Mouse (Mus musculus) right cerebral cortex, postnatal 10 days (tissue): ENCODE results near the gene Syngap1.
"Not testable (repeated sequence)": the region's sequence is repeated elsewhere in the genome, so short reads cannot be mapped to it uniquely, and the experiment has no call there.

Source experiments
- DNase-seq, 2 experiments: peaks; one replicate each; pipeline ENCODE4 v3.0.0; 2021; ENCODE audit warnings: low spot score in 2 of 2

Gene Syngap1

GRCm38 (mm10) chr17:26953726-26954125 is 12.7 kb downstream of the Syngap1 start:
- peak in 1 of 2 experiments; percentile 49 for DNase-seq

DNA sequence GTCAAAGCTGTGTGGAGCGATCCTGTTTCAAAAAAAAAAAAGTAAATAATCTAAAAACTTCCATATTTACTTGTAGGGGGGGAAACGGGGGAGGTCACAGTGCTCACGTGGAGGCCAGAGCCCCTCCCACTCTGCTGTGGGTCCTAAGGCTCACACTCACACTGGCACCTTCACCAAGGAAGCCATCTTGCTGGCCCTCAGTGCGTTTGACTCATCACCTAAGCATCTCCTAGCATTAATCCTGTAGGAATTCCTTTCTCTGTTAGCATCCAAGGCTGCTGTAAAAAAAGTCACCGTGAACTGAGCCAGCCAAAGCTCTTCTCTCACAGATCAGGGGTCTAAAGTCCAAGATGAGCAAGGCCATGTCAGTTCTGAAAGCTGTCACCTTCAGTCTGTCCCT is 15.3 kb downstream of the Syngap1 start:
- no peak for DNase-seq

DNA sequence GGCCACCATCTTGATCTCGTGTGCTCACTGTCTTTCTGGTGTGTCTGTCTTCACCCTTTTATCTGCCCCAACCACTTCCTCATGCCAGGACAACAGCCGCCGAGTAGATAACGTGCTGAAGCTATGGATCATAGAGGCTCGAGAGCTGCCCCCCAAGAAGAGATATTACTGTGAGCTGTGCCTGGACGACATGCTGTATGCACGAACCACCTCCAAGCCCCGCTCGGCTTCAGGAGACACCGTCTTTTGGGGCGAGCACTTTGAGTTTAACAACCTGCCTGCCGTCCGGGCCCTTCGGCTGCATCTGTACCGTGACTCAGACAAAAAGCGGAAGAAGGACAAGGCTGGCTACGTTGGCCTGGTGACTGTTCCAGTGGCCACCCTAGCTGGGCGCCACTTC is 15.8 kb downstream of the Syngap1 start:
- peak in 1 of 2 experiments; percentile 36 for DNase-seq

DNA sequence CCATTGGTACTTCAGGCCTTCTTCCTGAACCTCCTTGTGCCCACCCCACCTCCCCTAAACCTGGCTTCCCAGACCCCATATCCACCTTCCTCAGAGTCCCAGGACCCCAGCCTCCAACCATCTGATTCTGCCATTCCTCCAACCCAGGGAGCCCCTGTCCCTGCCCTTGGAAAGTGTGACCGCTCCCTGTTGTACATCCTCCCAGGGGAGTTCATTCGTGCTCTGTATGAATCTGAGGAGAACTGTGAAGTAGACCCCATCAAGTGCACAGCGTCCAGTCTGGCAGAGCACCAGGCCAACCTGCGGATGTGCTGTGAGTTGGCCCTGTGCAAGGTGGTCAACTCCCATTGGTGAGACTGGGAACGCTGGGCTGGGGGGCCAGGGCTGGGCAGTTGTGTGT is 16.8 kb downstream of the Syngap1 start:
- no peak for DNase-seq

DNA sequence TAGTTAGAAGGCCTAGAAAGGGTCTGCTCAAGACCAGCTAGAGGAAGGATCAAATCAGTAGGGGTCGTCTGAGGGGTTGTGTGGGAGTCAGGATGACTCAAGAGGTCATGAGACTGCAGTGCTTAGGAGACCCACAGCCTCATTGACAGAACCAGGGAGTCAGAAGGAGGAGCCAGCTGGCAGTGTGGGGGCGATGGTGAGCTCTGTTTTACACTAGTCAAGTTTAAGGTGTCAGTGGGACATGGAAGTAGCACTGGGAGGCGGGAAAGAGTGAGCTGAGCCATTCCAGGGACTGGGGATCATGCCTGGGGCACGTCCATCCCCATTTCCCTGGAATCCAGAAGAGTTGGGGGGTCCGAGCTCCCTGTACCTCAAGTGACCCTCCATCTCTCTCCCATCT is 17.8 kb downstream of the Syngap1 start:
- DNase-seq, result peak; percentile 46 to 50

- no peak for DNase-seq
Measured at GRCm38 (mm10) chr17:26959815-26960214, 18.8 kb downstream of the Syngap1 start.

DNA sequence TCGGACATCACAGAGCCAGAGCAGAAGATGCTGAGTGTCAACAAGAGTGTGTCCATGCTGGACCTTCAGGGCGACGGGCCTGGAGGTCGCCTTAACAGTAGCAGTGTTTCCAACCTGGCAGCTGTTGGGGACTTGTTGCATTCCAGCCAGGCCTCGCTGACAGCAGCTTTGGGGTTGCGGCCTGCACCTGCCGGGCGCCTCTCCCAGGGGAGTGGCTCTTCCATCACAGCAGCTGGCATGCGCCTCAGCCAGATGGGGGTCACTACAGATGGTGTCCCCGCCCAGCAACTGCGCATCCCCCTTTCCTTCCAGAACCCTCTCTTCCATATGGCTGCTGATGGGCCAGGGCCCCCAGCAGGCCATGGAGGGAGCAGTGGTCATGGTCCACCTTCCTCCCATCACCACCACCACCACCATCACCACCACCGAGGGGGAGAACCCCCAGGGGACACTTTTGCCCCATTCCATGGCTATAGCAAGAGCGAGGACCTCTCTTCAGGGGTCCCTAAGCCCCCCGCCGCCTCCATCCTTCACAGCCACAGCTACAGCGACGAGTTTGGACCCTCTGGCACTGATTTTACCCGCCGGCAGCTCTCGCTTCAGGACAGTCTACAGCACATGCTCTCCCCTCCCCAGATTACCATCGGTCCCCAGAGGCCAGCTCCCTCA is 20.7 kb downstream of the Syngap1 start:
- DNase-seq, result no peak

GRCm38 (mm10) chr17:26966993-26967392 is 25.9 kb downstream of the Syngap1 start:
- DNase-seq, result peak in 1 of 2 experiments; percentile 26

GRCm38 (mm10) chr17:26967477-26967876 is 26.4 kb downstream of the Syngap1 start:
- peak in 1 of 2 experiments; percentile 35 for DNase-seq

DNA sequence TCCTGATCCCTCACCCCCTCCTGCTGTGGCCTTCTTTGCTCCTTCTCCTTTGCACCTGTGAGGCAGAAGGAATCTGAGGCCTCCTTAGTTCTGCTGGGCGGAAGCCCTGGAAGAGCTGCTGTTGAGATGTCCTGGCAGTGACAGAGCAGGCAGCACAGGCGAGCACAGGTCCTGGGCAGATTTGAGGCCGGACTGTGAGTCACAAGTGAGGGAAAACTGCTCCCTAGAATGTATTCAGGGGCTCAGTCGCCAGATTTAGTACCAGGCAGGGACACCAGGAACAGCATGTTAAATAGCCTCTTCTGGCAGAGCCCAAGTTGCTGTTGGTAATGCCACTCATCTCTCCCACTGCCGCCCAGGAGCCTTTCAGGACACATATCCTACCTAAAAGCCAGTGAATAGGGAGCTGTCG is 27.2 kb downstream of the Syngap1 start:
- peak in 1 of 2 experiments; percentile 45 for DNase-seq

- DNase-seq, result peak in 1 of 2 experiments; percentile 21
Measured at GRCm38 (mm10) chr17:26969257-26969656, 28.2 kb downstream of the Syngap1 start.

DNA sequence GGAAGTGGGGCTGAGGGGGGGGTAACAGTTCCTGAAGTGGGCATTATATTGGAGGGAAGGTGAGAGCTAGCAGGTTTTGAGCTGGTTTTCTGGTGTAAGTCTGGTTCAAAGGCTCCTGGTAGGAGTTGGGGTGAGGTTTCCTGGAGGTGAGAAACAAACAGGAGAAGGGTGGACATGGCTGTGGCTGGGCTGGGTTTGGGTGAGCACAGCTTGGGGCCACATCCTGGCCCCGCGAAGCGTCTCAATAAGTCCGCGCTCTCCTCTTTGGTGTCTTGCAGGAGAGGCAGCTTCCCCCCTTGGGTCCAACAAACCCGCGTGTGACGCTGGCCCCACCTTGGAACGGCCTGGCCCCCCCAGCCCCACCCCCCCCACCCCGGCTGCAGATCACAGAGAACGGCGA is 29.2 kb downstream of the Syngap1 start:
- peak in 1 of 2 experiments; percentile 26 for DNase-seq

GRCm38 (mm10) chr17:26971247-26971905 is 30.3 kb downstream of the Syngap1 start:
- DNase-seq, result peak in 1 of 2 experiments; percentile 29

GRCm38 (mm10) chr17:26972107-26972506 is 31.1 kb downstream of the Syngap1 start:
- DNase-seq, result no peak

DNA sequence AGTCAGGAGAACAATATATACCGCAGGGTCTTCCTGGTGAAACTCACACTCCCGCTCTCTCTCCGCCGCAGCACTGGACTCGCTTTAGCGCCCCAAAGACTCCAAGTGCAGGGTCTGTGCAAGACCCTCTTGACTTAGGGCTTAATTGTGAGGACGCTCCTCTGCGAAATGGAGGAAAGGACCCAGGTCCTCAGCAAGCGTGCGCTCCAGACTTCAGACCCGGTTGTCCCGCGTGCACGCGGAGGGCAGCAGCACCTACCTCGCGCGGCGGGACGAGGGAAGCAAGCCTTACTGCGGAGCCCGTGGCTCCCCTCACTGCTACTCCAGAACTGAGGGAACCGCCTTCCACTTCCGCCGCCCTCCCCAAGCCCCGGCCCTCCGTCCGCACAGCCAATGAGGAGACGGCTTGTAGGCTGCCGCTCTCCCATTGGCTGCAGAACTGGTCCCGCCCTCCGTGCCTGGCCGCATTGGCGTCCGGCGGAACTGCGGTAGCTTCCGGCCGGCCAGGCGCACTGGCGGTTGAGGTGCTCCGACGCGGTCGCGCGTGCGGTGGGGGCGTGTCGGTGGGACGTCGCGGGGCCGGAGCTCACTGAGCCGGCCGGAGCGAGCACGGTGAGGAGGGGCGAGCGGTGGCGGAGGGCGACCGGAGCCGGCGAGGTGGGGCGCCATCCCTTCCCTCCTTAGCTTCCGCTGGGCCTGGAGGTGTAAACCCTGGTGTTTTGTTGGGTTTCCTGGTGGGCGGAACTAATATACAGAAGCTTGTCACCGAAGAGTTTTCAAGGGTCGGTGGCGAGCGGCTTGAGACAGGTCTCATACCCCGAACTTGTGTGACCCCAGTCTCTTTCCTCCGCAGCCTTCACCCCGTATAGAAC is 31.9 kb downstream of the Syngap1 start, which contains the start of gene Zbtb9:
Gene Zbtb9, plus strand, starts transcription at position 465 of the 872 bp plus-strand sequence.
- peak; percentile 98 for DNase-seq

- peak in 1 of 2 experiments; percentile 31 for DNase-seq
Measured at GRCm38 (mm10) chr17:26974547-26974946, 33.5 kb downstream of the Syngap1 start.

GRCm38 (mm10) chr17:26975415-26975814 is 34.4 kb downstream of the Syngap1 start:
- no peak for DNase-seq

GRCm38 (mm10) chr17:26977354-26977753 is 36.3 kb downstream of the Syngap1 start:
- not testable (repeated sequence) for DNase-seq

DNA sequence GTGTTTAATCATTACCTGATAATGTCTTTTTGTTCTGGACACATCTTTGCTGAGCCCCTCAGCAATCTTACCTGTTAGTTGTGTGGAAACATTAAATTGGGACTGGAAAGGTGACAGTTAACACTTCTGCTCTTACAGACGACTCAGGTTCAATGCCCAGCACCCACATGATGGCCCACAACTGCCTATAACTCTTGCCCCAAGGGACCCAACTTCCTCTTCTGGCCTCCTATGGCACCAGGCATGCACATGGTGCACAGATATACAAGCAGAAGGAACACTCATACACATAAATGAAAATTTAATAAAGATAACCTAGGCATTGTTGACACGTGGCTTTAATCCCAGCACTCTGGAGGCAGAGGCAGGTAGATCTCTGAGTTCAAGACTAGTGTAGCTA is 38.4 kb downstream of the Syngap1 start:
- no peak for DNase-seq

GRCm38 (mm10) chr17:26981050-26981449 is 40.0 kb downstream of the Syngap1 start:
- no peak for DNase-seq

- no peak for DNase-seq
Measured at GRCm38 (mm10) chr17:26983382-26983781, 42.3 kb downstream of the Syngap1 start.
